Mouse (Mus musculus) hindbrain, embryonic 15.5 days (tissue): ENCODE measurements around the gene Wfikkn2. TPM values are rescaled to one million over a fixed set of nuclear protein-coding genes. Genes with fewer than 3 reads are reported as not detected.

Source experiments
- ATAC-seq: fragments of 200-750 bp; cut with Nextera tagmentation; 2 replicates; pipeline ENCODE4 v1.8.0; 2017; ENCODE audit warnings: low read depth, moderate number of reproducible peaks, moderate TSS enrichment; ENCODE audit not compliant: low FRiP score
- H3K27ac ChIP-seq: fragments of 300-500 bp; sonication (generic); replicated peaks from 2 replicates; pipeline ENCODE4 v1.5.1; 2015; ENCODE audit warnings: mild to moderate bottlenecking, inconsistent platforms
- H3K27me3 ChIP-seq: fragments of 300-500 bp; sonication (generic); 2 replicates; pipeline ENCODE4 v1.6.1; 2015; ENCODE audit warnings: control low read depth, inconsistent platforms
- H3K36me3 ChIP-seq: fragments of 300-500 bp; sonication (generic); 2 replicates; pipeline ENCODE4 v1.6.1; 2015; ENCODE audit warnings: control low read depth, inconsistent platforms
- H3K4me1 ChIP-seq: fragments of 300-500 bp; sonication (generic); replicated peaks from 2 replicates; pipeline ENCODE4 v1.6.1; 2015; ENCODE audit warnings: control low read depth, inconsistent platforms
- H3K4me2 ChIP-seq: fragments of 300-500 bp; sonication (generic); 2 replicates; pipeline ENCODE4 v1.6.1; 2015; ENCODE audit warnings: moderate library complexity, mild to moderate bottlenecking, inconsistent platforms
- H3K4me3 ChIP-seq: fragments of 300-500 bp; sonication (generic); 2 replicates; pipeline ENCODE4 v1.5.1; 2015; ENCODE audit warnings: mild to moderate bottlenecking, inconsistent platforms
- H3K9ac ChIP-seq: fragments of 300-500 bp; sonication (generic); 2 replicates; pipeline ENCODE4 v1.6.1; 2015; ENCODE audit warnings: inconsistent platforms
- H3K9me3 ChIP-seq: fragments of 300-500 bp; sonication (generic); 2 replicates; pipeline ENCODE4 v1.6.1; 2016; ENCODE audit warnings: control low read depth, inconsistent platforms
- WGBS: fragments of 180-500 bp; shearing (Covaris S2); methylation state at CpG from one replicate; pipeline ENCODE4 v1.1.7; 2015; 5-methylcytosine and 5-hydroxymethylcytosine counted together
- polyA plus RNA-seq: library from polyadenylated mRNA; unstranded; fragments of >200 nt; fragmentation: Nextera tagmentation; extraction: Ambion mirVana; gene quantifications from 2 replicates; pipeline ENCODE4 v1.2.1, GENCODE M21; 2015

Gene Wfikkn2
- polyA plus RNA-seq, 1 experiment from 2014 or later: 7.9 TPM

DNA sequence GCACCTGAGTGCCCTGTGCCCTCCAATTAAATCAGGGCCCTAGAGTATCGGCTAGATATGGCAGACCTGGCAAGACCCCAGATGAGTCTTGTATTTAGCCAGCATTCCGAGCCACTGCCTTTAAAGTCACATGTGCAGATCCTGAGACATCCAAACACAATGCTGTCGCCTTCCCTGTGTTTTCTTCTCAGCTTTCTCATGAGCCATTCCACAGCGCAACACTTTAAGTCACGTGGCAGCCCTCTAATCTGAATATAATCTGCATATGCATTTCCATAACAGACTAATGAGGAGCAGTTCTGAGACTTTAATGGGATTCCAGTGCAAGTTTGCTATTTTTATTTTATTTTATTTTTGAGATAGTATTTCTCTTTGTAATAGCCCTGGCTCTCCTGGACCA is 9.9 kb upstream of the Wfikkn2 start:
- H3K4me2 ChIP-seq: no peak overlapping the region
- H3K9ac ChIP-seq: no peak overlapping the region
- H3K27ac ChIP-seq: no peak overlapping the region
- H3K4me1 ChIP-seq: peaks cover 3% of the 10 kb centered on the region; the same call in 1 of the 2 replicates
- no peaks in the 10 kb centered on the region for H3K36me3 ChIP-seq
- H3K9me3 ChIP-seq: no peaks in the 10 kb centered on the region
- no peak for ATAC-seq
- H3K4me3 ChIP-seq: no peak overlapping the region
- 56% methylated on average over 5 of the region's 5 CpGs for WGBS
- no peaks in the 10 kb centered on the region for H3K27me3 ChIP-seq

- 88% methylated on average over 10 of the region's 10 CpGs for WGBS
- H3K9me3 ChIP-seq: no peaks in the 10 kb centered on the region
- H3K36me3 ChIP-seq: no peaks in the 10 kb centered on the region
- peaks cover 3% of the 10 kb centered on the region; the same call in 1 of the 2 replicates for H3K4me1 ChIP-seq
- H3K4me2 ChIP-seq: no peak overlapping the region
- no peak overlapping the region for H3K4me3 ChIP-seq
- no peak overlapping the region for H3K9ac ChIP-seq
- no peak overlapping the region for H3K27ac ChIP-seq
- ATAC-seq: no peak
- H3K27me3 ChIP-seq: no peaks in the 10 kb centered on the region
Observed at GRCm38 (mm10) chr11:94253691-94254090, 7.9 kb upstream of the Wfikkn2 start.

GRCm38 (mm10) chr11:94253156-94253555 is 7.4 kb upstream of the Wfikkn2 start:
- WGBS: 82% methylated on average over 9 of the region's 9 CpGs
- no peaks in the 10 kb centered on the region for H3K36me3 ChIP-seq
- ATAC-seq: no peak
- no peak overlapping the region for H3K9ac ChIP-seq
- no peaks in the 10 kb centered on the region for H3K27me3 ChIP-seq
- no peaks in the 10 kb centered on the region for H3K9me3 ChIP-seq
- H3K4me3 ChIP-seq: no peak overlapping the region
- H3K27ac ChIP-seq: no peak overlapping the region
- no peak overlapping the region for H3K4me2 ChIP-seq
- peaks cover 3% of the 10 kb centered on the region; the same call in 1 of the 2 replicates for H3K4me1 ChIP-seq

DNA sequence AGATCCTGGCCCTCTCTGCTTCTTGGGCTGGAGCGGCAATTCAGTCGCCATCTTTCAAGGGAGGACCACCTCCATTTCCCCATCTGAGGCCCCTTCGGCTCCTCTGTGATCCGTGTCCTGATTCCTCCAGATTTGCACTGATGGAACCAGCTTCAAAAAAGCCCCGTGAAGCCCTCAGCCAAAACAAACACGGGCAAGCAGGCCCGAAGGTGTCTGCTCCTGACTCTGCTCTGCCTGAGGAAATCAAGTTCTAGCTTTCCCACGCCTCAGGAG is 920 bp upstream of the Wfikkn2 start:
- Histone ChIP-seq H3K4me3 (no peak overlapping the region), H3K9me3 (no peaks in the 10 kb centered on the region), H3K27me3 (no peaks in the 10 kb centered on the region), H3K36me3 (no peaks in the 10 kb centered on the region), H3K9ac (no peak overlapping the region), H3K4me2 (no peak overlapping the region), H3K4me1 (peaks cover 36% of the 10 kb centered on the region), H3K27ac (peak overlapping the region; percentile 66)
- WGBS: 63% methylated on average over 8 of the region's 8 CpGs
- ATAC-seq: no peak

GRCm38 (mm10) chr11:94244385-94244784 is 1.4 kb downstream of the Wfikkn2 start:
- no peak for ATAC-seq
- WGBS: 52% methylated on average over 9 of the region's 9 CpGs
- H3K9me3 ChIP-seq: no peaks in the 10 kb centered on the region
- H3K27ac ChIP-seq: 0 out of 2 replicates have a peak overlapping the region, but pooled peaks have one; percentile 23
- H3K4me3 ChIP-seq: no peak overlapping the region
- H3K36me3 ChIP-seq: no peaks in the 10 kb centered on the region
- H3K9ac ChIP-seq: no peak overlapping the region
- no peak overlapping the region for H3K4me2 ChIP-seq
- no peaks in the 10 kb centered on the region for H3K27me3 ChIP-seq
- H3K4me1 ChIP-seq: peaks cover 37% of the 10 kb centered on the region

- Histone ChIP-seq H3K9me3 (no peaks in the 10 kb centered on the region), H3K4me1 (peaks cover 37% of the 10 kb centered on the region), H3K4me2 (peak overlapping the region; percentile 50), H3K36me3 (no peaks in the 10 kb centered on the region), H3K27me3 (no peaks in the 10 kb centered on the region), H3K4me3 (0 out of 2 replicates have a peak overlapping the region, but pooled peaks have one; percentile 7), H3K27ac (peak overlapping the region; percentile 45; the same call in 1 of the 2 replicates), H3K9ac (0 out of 2 replicates have a peak overlapping the region, but pooled peaks have one; percentile 7)
- 33% methylated on average over 15 of the region's 15 CpGs for WGBS
- no peak for ATAC-seq
Observed at GRCm38 (mm10) chr11:94243422-94244180, 2.2 kb downstream of the Wfikkn2 start.

DNA sequence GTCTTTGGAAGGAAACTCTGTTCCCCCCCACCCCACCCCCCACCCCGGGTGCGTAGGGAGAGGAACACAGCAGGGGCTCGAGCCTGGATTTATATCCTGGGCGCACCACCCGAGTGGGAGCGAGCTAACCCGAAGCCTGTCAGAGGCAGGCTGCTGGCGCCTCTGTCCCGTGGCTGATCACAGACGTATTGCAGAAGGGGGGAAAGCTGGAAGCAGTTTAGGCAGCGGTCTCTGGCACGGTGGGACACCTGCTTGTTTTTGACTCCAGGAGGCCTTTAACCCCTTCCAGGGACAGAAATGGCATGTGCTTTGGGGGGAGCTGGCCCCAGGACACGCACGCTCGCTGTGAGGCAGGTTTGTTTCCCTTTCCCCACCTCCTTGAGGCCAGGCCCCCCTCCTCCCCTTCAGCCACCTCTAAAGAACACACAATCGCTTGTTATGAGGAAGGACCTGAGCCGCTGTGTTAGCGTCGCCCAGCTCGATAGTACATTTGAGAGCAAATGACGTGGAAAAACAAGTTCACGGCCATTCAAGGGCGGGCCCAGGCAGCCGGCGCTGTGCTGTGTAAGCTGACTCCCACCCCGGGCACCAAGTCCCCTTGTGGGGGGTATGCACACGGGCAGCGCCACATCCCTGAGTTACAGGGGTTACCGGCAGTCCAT is 2.9 kb downstream of the Wfikkn2 start:
- Histone ChIP-seq H3K36me3 (no peaks in the 10 kb centered on the region), H3K27me3 (no peaks in the 10 kb centered on the region), H3K9ac (0 out of 2 replicates have a peak overlapping the region, but pooled peaks have one; percentile 7), H3K9me3 (no peaks in the 10 kb centered on the region), H3K27ac (peak overlapping the region; percentile 45), H3K4me3 (0 out of 2 replicates have a peak overlapping the region, but pooled peaks have one; percentile 7), H3K4me2 (peak overlapping the region; percentile 50), H3K4me1 (peaks cover 37% of the 10 kb centered on the region)
- ATAC-seq: no peak; the same call in 1 of the 2 replicates
- WGBS: 8% methylated on average over 29 of the region's 29 CpGs

- Histone ChIP-seq H3K4me3 (no peak overlapping the region), H3K4me1 (peaks cover 31% of the 10 kb centered on the region), H3K27ac (0 out of 2 replicates have a peak overlapping the region, but pooled peaks have one; percentile 10), H3K4me2 (no peak overlapping the region), H3K9me3 (no peaks in the 10 kb centered on the region), H3K36me3 (no peaks in the 10 kb centered on the region), H3K9ac (no peak overlapping the region), H3K27me3 (no peaks in the 10 kb centered on the region)
- WGBS: 45% methylated on average over 9 of the region's 9 CpGs
- ATAC-seq: 0 out of 2 replicates have a peak, but pooled peaks have one; percentile 21
Observed at GRCm38 (mm10) chr11:94239706-94240105, 6.1 kb downstream of the Wfikkn2 start.

GRCm38 (mm10) chr11:94238786-94239185 is 7.0 kb downstream of the Wfikkn2 start:
- Histone ChIP-seq H3K4me1 (peaks cover 28% of the 10 kb centered on the region), H3K9ac (no peak overlapping the region), H3K36me3 (no peaks in the 10 kb centered on the region), H3K9me3 (no peaks in the 10 kb centered on the region), H3K4me2 (no peak overlapping the region), H3K4me3 (no peak overlapping the region), H3K27me3 (no peaks in the 10 kb centered on the region), H3K27ac (no peak overlapping the region)
- 92% methylated on average over 8 of the region's 8 CpGs for WGBS
- no peak for ATAC-seq

GRCm38 (mm10) chr11:94236074-94236473 is 9.7 kb downstream of the Wfikkn2 start:
- no peaks in the 10 kb centered on the region for H3K27me3 ChIP-seq
- H3K4me3 ChIP-seq: no peak overlapping the region
- ATAC-seq: peak; percentile 80
- H3K36me3 ChIP-seq: no peaks in the 10 kb centered on the region
- no peaks in the 10 kb centered on the region for H3K9me3 ChIP-seq
- WGBS: 27% methylated on average over 3 of the region's 3 CpGs
- peak overlapping the region; percentile 58 for H3K27ac ChIP-seq
- H3K4me1 ChIP-seq: peaks cover 7% of the 10 kb centered on the region; the same call in 1 of the 2 replicates
- no peak overlapping the region for H3K4me2 ChIP-seq
- H3K9ac ChIP-seq: no peak overlapping the region

GRCm38 (mm10) chr11:94234857-94235256 is 10.9 kb downstream of the Wfikkn2 start:
- H3K27me3 ChIP-seq: no peaks in the 10 kb centered on the region
- H3K4me2 ChIP-seq: no peak overlapping the region
- 89% methylated on average over 8 of the region's 8 CpGs for WGBS
- ATAC-seq: no peak
- no peak overlapping the region for H3K27ac ChIP-seq
- no peak overlapping the region for H3K9ac ChIP-seq
- no peaks in the 10 kb centered on the region for H3K9me3 ChIP-seq
- H3K4me1 ChIP-seq: peaks cover 7% of the 10 kb centered on the region; the same call in 1 of the 2 replicates
- H3K4me3 ChIP-seq: no peak overlapping the region
- no peaks in the 10 kb centered on the region for H3K36me3 ChIP-seq

DNA sequence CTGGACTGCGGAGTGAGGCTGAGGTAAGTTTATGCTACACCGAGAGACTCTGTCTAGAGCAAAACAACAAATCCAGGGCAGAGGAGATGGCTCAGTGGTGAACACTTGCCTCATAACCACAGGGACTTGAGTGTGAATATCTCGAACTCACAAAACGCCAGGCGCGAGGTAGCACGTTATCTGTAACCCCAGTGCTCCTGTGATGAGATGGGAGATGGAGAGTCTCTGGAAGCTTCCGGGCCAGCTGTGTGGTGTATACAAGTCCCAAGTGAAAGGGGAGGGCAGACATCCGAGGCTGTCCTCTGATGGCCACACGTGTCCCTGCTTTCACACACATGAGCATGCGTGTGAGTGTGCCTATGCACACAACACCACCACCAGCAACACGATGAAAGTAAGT is 11.4 kb downstream of the Wfikkn2 start:
- ATAC-seq: no peak
- Histone ChIP-seq H3K9me3 (no peaks in the 10 kb centered on the region), H3K9ac (no peak overlapping the region), H3K4me1 (peaks cover 7% of the 10 kb centered on the region; the same call in 1 of the 2 replicates), H3K4me3 (no peak overlapping the region), H3K4me2 (no peak overlapping the region), H3K27ac (no peak overlapping the region), H3K36me3 (no peaks in the 10 kb centered on the region), H3K27me3 (no peaks in the 10 kb centered on the region)
- 96% methylated on average over 12 of the region's 12 CpGs for WGBS
